Mouse (Mus musculus): ENCODE results near the gene Sh3pxd2a.

GRCm38 (mm10) chr19:47461386-47461785 lies 2.8 kb downstream of the Sh3pxd2a start:
- TF ChIP-seq CTCF (IDR thresholded peaks at IDR 0.05 in 2 of 3, conservative IDR thresholded peaks at IDR 0.05 in 1 of 3; ENCODE audit: control insufficient read depth in 1 of 3, insufficient read depth in 1 of 3, low read depth in 2 of 3, low read length in 3 of 3, poor library complexity in 1 of 3, severe bottlenecking in 1 of 3) = no peak
- TF ChIP-seq GATA1 (IDR thresholded peaks at IDR 0.05; ENCODE audit: low read depth, low read length) = no peak
- no peak for TF ChIP-seq EP300 (IDR thresholded peaks at IDR 0.05; ENCODE audit: low read depth in 1 of 2, low read length in 2 of 2)
- TF ChIP-seq MAX (IDR thresholded peaks at IDR 0.05; ENCODE audit: low read length) = no peak
- no peak for TF ChIP-seq CHD2 (IDR thresholded peaks at IDR 0.05; ENCODE audit: low read length)
